Mouse (Mus musculus): ENCODE data around the gene Ankrd36. TPM values are rescaled to one million over a fixed set of nuclear protein-coding genes. Genes with fewer than 3 reads are reported as not detected.
"Not testable (repeated sequence)": the region's sequence is repeated elsewhere in the genome, so short reads cannot be mapped to it uniquely, and the experiment has no call there.

Ankrd36 gene
- total RNA-seq (2021) = not detected

GRCm38 (mm10) chr11:5569474-5569873 is at the start of gene Ankrd36:
Gene Ankrd36, plus strand, starts transcription at chr11:5569684.
- no peak for DNase-seq (ENCODE audit: low spot score)
- intact Hi-C loops (cut with DNase I) = no loop called here

- peak; percentile 99 for DNase-seq (ENCODE audit: low spot score)
- intact Hi-C loops (cut with DNase I) = loop anchor here (1.0 kb wide), 1 partner anchor 35 kb away; no protein-coding TSS in a partner anchor
These were observed 48.8 kb upstream of the Ankrd36 start, which contains the start of gene Xbp1 for GRCm38 (mm10) chr11:5520412-5521265. Gene Xbp1, plus strand, starts transcription at chr11:5520659.

GRCm38 (mm10) chr11:5521266-5521515 is 48.3 kb upstream of the Ankrd36 start:
- no peak for DNase-seq (ENCODE audit: low spot score)
- intact Hi-C loops (cut with DNase I) = loop anchor here (1.0 kb wide), 1 partner anchor 36 kb away; no protein-coding TSS in a partner anchor

GRCm38 (mm10) chr11:5521516-5522291 is 47.8 kb upstream of the Ankrd36 start:
- intact Hi-C loops (cut with DNase I) = loop anchor here (1.0 kb wide), 1 partner anchor 36 kb away; no protein-coding TSS in a partner anchor

GRCm38 (mm10) chr11:5522798-5523415 is 46.6 kb upstream of the Ankrd36 start:
- intact Hi-C loops (cut with DNase I) = no loop called here
- no peak for DNase-seq (ENCODE audit: low spot score)

More at GRCm38 (mm10) chr11:5521516-5522291, 47.8 kb upstream of the Ankrd36 start:
- peak; percentile 61 for DNase-seq (ENCODE audit: low spot score)

- intact Hi-C loops (cut with DNase I) = loop anchor here (2.0 kb wide), 1 partner anchor 15 kb away; no protein-coding TSS in a partner anchor
- DNase-seq (ENCODE audit: low spot score) = no peak
These were observed 44.1 kb upstream of the Ankrd36 start for GRCm38 (mm10) chr11:5525418-5525817.

- intact Hi-C loops (cut with DNase I) = no loop called here
- DNase-seq (ENCODE audit: low spot score) = no peak
These were observed 42.7 kb upstream of the Ankrd36 start for GRCm38 (mm10) chr11:5526573-5527439.

GRCm38 (mm10) chr11:5527865-5528523 is 41.5 kb upstream of the Ankrd36 start:
- intact Hi-C loops (cut with DNase I) = no loop called here
- no peak for DNase-seq (ENCODE audit: low spot score)

- intact Hi-C loops (cut with DNase I) = no loop called here
- no peak for DNase-seq (ENCODE audit: low spot score)
These were observed 40.6 kb upstream of the Ankrd36 start for GRCm38 (mm10) chr11:5528841-5529240.

- DNase-seq (ENCODE audit: low spot score) = no peak
- intact Hi-C loops (cut with DNase I) = no loop called here
These were observed 39.3 kb upstream of the Ankrd36 start for GRCm38 (mm10) chr11:5530172-5530571.

GRCm38 (mm10) chr11:5530717-5531116 is 38.8 kb upstream of the Ankrd36 start:
- DNase-seq (ENCODE audit: low spot score) = no peak
- intact Hi-C loops (cut with DNase I) = no loop called here

- intact Hi-C loops (cut with DNase I) = no loop called here
- no peak for DNase-seq (ENCODE audit: low spot score)
These were observed 36.4 kb upstream of the Ankrd36 start for GRCm38 (mm10) chr11:5533108-5533507.

GRCm38 (mm10) chr11:5537454-5537853 is 32.0 kb upstream of the Ankrd36 start:
- intact Hi-C loops (cut with DNase I) = not testable (repeated sequence)

GRCm38 (mm10) chr11:5540331-5540730 is 29.2 kb upstream of the Ankrd36 start:
- DNase-seq (ENCODE audit: low spot score) = no peak
- intact Hi-C loops (cut with DNase I) = loop anchor here (2.0 to 5.0 kb wide), 2 partner anchors 16 to 87 kb away; no protein-coding TSS in a partner anchor

More at GRCm38 (mm10) chr11:5537454-5537853, 32.0 kb upstream of the Ankrd36 start:
- DNase-seq (ENCODE audit: low spot score) = not testable (repeated sequence)

GRCm38 (mm10) chr11:5541230-5541798 is 28.2 kb upstream of the Ankrd36 start:
- no peak for DNase-seq (ENCODE audit: low spot score)
- intact Hi-C loops (cut with DNase I) = loop anchor here (2.0 to 5.0 kb wide), 2 partner anchors 17 to 86 kb away; no protein-coding TSS in a partner anchor

- peak; percentile 88 for DNase-seq (ENCODE audit: low spot score)
- intact Hi-C loops (cut with DNase I) = loop anchor here (2.0 to 5.0 kb wide), 2 partner anchors 17 to 85 kb away; no protein-coding TSS in a partner anchor
These were observed 27.5 kb upstream of the Ankrd36 start, which contains the start of gene Ccdc117 for GRCm38 (mm10) chr11:5541799-5542481. Gene Ccdc117, minus strand, starts transcription at chr11:5542187.

GRCm38 (mm10) chr11:5542482-5543185 is 26.9 kb upstream of the Ankrd36 start:
- intact Hi-C loops (cut with DNase I) = loop anchor here (5.0 kb wide), 1 partner anchor 85 kb away; no protein-coding TSS in a partner anchor

More at GRCm38 (mm10) chr11:5542482-5543185, 26.9 kb upstream of the Ankrd36 start:
- DNase-seq (ENCODE audit: low spot score) = no peak

All from heart, postnatal 25 days (tissue).